Mouse (Mus musculus) urinary bladder, adult 18-20 months (tissue): ENCODE results near the gene Col6a5.

Experiments
- DNase-seq, 2 experiments: peaks; one replicate each; pipeline ENCODE4 v3.0.0; 2022; ENCODE audit warnings: low spot score in 2 of 2, mixed read lengths in 2 of 2

Col6a5 gene

GRCm38 (mm10) chr9:105960533-105960932, at the start of gene Col6a5:
Gene Col6a5, minus strand, starts transcription at chr9:105960643.
- DNase-seq = no peak

DNA sequence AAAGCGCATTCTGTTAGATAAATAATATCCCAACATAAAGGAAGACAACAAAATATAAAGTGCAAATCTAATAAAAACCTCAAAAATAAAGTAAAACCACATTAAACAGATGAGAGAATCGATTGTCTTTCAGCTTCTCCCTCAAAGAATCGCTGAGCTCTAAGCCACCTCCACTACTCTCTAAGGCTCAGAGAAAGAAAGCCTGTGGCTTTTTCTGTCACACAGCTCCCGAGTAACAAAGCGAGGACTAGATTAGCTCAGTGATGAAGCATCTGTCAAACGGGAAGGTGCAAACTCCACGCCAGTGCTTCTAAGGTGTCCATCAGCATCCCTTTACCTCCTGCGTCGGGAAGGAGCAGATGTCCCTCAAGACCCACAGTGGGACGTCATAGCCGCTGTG, 37.5 kb upstream of the Col6a5 start:
- no peak for DNase-seq

DNA sequence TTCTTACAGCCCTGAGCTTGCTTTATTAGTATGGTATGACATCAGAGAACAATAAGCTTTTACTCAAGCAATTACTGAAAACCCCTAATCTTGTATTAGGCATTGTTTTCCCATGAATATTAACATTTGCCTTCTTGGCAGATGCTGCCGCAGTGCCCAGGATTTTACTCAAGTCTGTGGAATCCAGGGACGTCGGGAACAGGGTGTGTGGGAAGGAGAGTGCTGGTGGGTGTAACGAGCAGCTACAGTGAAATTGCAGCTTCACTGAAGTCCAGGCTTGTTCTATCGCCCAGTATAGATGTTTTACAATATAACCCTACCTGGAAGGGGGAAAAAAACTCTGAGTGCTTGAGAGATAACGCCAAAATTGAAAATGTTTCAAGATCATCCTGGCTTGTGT, 32.0 kb upstream of the Col6a5 start:
- DNase-seq = no peak

GRCm38 (mm10) chr9:105990099-105990498, 29.7 kb upstream of the Col6a5 start:
- no peak for DNase-seq

DNA sequence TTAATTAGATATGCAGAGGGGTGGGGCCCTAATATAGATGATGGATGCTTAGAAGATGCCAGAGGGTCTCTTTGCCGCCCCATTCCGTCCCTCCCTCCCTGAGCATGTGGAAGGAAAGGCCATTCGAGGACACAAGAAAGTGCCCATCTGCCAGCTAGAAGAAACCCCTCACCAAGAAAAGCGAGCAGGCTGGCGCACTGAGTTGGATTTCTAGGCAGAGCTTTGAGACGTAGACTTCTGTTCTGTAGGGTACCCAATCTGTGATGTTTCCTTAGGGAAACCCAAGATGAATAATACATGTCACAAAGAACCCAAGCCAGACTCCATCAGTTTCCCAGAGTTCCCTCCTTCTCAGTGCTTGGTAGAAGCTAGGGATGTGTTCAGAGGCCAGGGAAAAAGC, 29.0 kb upstream of the Col6a5 start:
- DNase-seq = no peak

- DNase-seq = no peak
Measured at GRCm38 (mm10) chr9:105988096-105988495, 27.7 kb upstream of the Col6a5 start.

DNA sequence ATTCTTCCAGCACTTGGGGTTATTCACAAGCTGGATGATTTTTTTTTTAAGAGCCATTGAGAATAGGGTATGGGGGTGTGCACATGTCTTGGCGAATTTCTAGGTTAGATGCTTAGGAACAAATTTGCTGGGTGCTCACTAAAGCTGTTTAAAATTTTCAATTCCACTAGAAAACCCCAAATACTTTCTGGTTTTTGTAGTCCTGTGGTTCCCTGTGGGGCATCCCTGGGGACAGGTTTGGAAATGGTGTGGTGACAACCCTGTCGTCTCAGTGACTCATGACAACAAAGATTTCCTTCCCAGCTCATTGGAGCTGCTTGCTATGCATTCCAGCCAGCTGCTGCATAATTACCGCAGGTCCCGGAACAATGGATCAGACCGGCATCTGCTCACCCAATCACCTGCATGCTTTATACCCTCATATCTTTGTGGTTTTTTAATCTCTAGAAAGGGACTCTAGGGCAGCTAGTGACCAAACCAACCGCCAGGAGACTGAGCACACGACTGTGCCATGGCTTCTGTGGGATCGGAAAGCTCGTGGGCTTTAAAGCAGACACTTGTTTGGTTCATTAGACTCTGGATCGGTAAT, 24.6 kb upstream of the Col6a5 start:
- no peak for DNase-seq

GRCm38 (mm10) chr9:105978479-105978878, 18.0 kb upstream of the Col6a5 start:
- DNase-seq = no peak

- no peak for DNase-seq
Measured at GRCm38 (mm10) chr9:105976871-105977270, 16.4 kb upstream of the Col6a5 start.

DNA sequence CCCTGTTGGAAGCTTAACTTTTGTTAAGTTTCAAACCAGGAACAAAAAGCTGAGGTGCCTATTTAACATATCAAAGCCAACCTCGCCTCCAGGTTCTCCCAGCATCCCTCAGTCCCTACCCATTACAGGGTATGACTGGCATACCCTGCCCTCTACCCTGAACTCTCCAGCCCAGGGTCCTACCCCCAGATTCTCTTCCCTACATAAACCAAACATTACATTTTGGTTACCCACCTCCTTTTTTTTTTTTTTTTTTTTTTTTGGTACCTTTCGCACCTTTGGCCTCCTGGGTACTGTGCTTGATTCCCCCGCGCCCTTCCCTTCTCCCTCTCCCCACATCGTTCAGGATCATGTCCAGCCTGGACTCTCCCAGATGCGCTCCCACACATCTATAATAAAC, 15.9 kb upstream of the Col6a5 start:
- DNase-seq = no peak

GRCm38 (mm10) chr9:105973736-105974135, 13.3 kb upstream of the Col6a5 start:
- no peak for DNase-seq

DNA sequence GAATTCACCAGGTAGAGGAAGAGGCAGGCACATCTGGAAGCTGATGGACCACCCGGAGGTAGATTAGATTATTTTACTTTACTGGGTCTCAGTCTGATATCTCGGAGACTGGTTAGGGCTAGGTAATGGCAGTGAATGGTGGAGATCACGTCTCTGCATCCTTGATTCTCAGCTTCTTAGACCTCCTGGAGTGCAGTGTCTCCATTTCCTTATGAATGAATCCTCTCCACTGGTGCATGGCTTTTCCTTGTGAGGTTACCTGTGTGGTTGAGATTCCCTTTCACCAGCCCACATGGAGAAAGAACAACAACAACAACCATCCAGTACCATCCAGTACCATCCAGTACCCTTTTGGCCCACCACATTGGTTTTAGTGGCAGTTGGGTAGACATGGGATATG, 11.6 kb upstream of the Col6a5 start:
- DNase-seq = no peak

- no peak for DNase-seq
Measured at GRCm38 (mm10) chr9:105971351-105971894, 11.0 kb upstream of the Col6a5 start.

DNA sequence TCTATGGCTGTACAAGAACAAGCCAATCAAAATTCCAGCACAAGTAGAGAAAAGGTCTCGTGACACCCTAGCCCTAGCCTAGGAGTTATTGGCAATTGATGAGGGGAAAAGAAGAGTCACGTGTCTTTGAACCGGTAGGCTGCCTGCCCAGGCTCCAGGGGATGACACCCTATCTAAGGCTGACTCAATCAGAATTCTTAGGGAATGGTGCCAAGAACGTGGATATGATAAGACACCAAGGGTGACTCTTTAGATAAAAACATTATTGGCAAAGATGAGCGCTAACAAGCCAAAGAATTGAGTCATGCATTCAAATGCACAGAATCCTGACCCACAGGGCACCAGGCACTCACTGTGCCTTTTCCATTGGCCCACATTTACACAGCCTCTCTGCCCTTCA, 10.5 kb upstream of the Col6a5 start:
- no peak for DNase-seq

DNA sequence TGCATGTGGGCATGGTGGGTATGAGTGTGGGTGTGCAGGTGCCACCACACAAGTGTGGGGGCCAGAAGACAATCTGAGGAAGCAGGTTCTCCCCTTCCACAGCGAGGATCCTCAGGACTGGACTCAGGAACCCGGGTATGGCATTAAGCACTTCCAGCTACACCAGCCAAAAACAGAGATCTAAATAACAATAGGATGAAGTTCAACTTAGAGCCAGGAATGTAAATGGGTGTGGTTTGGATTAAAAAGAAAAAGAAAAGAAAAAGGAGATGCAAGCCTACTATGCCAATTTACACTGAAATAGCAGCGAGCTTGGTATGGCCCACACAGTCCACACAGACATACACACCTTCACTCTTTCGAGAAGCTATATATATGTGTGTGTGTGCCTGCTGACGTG, 7.5 kb upstream of the Col6a5 start:
- no peak for DNase-seq

GRCm38 (mm10) chr9:105959116-105959515, 1.3 kb downstream of the Col6a5 start:
- DNase-seq = no peak

DNA sequence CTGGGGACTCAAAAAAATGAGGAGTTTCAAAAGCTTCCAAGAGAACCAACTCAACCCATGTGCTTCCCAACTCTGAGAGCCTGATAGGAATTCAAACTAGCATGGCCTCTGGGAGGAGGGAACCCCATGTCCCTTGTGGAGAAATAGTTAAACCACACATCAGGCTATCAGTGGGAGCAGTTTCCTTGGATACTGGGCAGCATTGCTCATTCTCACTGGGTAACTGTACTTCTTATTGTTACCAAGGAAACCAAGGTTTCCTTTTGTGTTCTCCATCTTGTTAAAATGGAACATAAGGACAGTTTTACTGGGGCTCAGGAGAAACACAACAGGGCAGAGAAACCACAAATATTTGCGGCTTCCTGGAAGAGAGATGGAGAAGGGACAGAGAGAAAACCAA, 10.7 kb downstream of the Col6a5 start:
- no peak for DNase-seq

DNA sequence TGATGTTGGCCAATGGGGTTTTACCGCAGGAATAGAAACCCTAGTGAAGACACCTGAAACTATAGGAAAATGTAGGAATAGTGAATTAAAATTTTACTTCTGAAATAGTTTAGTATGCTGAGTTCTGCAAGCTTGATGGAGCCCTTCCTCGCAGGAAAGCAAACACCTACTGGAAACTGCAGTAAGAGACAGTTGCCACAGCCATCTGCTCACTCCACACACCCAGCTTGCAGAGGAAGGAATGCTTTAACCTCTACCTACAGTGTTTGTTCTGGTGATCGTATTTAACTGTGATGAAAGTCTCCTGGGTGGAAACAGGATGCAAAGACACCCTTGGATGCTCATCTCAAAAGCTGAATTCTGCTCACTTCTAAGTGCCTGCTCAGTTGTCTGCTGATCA, 12.9 kb downstream of the Col6a5 start:
- no peak for DNase-seq

DNA sequence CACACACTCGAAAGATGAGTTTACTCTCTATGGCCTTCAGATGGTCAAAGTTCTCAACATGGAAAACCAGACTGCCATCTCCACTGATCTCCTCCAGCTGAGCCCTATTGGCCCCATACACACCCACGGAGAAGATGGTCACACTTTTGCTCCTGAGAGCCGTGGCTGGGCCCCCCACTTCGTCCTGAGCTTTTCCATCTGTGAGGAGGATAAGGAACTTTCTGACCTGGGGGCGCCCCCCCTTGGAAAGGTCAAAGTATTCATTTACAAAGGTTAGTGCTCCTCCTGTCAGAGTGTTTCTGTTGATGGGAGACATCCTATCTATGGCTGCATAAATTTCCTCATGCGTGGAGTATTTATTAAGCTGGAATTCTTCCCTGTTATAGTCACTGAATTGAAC, 26.6 kb downstream of the Col6a5 start:
- no peak for DNase-seq

DNA sequence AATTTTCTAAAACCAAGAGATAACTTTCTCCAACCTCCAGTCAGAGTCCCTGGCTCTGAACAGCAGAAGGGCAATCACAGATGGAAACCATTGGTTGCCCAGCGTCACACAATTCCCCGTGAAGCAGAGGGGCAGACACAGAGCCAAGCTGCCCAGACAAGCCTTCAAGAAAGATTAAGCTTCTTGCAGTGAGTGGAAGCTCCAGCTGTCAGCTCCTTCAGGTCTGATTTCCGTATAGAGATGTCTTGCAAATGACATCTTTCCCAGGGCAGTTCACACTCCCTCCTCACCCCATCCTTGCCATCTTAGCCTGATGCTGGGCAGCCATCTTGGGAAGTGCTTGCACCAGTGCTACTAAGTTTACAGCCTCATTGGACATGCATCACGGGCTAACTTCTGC, 31.2 kb downstream of the Col6a5 start:
- DNase-seq = no peak

- no peak for DNase-seq
Measured at GRCm38 (mm10) chr9:105928406-105929071, 31.9 kb downstream of the Col6a5 start.

GRCm38 (mm10) chr9:105923659-105924058, 36.8 kb downstream of the Col6a5 start:
- no peak for DNase-seq

DNA sequence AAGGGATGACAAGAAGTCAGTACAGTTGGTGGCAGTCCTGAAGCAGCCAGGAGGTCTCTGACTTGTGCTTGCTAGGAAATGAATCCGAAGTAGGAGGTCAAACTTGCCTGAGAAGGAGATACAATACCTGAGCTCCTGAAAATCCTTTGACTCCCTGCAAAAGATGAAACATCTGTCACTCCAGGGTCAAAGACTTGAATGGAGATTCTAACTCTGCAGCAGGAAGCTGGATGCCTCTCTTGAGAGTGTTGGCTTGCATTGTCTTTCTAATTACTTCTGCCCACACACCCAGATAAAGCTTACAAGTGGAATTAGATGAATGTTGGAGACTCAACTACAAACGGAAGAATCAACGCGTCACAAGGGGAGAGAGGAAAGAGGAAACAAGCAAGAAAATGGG, 45.3 kb downstream of the Col6a5 start:
- no peak for DNase-seq

GRCm38 (mm10) chr9:105910166-105910565, 50.3 kb downstream of the Col6a5 start:
- DNase-seq = no peak
